Mouse (Mus musculus): ENCODE results near the gene Gcn1l1.

DNA sequence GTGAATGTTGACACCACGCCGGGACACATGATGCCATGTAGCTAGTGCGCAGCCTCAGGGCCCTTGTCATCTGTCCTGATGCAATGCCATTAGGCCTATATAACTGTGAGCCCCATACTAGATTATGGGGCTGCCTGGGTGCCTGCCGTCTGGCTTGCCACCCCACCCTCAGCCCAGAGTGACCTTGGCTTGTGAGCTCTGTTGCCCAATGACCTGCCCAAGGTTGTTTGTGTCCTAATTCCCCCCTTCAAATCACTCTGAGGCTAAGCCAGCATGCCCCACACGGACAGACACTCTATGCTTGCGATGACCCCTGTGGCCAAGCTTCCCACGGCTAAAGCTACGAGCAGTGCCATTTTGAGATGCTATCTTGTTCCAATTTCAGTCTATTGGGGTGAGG is 84.6 kb downstream of the Gcn1l1 start:
- TF ChIP-seq CTCF (IDR thresholded peaks at IDR 0.05; ENCODE audit: extremely low read depth, insufficient read depth, insufficient read length, insufficient replicate concordance) (no peak), POLR2A (IDR thresholded peaks at IDR 0.05; ENCODE audit: low read depth, low read length) (no peak)
